Mouse (Mus musculus): Measurements from ENCODE around the gene Unc13d. TPM values are rescaled to one million over a fixed set of nuclear protein-coding genes. Genes with fewer than 3 reads are reported as not detected.
"Not testable (repeated sequence)": the region's sequence is repeated elsewhere in the genome, so short reads cannot be mapped to it uniquely, and the experiment has no call there.

Unc13d gene
- polyA plus RNA-seq, 1 experiment from 2014 or later, result 3.7 TPM

DNA sequence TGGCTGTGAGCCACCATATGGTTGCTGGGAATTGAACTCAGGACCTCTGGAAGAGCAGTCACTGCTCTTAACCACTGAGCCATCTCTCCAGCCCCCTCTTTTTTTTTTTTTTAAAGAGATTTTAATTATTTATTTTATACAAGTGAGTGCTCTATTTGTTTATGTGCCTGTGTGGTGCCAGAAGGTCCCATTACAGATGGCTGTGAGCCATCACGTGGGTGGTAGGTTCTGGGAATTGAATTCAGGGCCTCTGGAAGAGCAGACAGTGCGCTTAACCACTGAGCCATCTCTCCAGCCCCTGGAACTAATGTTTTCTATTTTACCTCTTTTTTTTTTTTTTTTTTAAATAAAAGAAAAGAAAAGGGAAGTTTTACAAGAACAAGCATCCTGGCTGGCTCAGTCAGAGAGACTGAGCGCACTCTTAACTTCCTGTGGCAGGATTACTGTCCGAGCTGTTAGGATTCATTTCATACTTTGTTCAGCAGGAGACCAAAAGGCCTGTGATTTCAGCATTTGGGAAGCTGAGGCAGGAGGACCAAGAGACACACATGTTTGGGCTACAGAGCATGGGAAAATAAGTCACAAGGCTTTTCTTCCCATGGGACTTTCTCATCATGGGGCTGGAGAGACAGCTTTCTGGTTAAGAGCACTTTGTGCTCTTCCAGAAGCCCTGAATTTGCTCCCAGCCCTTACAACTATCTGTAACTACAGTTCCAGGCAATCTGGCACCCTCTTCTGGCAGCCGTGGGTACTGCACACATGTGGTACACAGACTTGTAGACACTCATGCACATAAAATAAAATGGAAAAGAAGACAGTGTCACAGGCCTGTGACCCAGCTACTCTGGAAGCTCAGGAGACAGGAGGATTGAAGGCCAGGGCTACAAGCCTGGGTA is 18.7 kb upstream of the Unc13d start:
- H3K9me3 ChIP-seq (ENCODE audit: control insufficient read depth, low read depth, low read length), result no peaks in the 10 kb centered on the region
- no peak overlapping the region for H3K4me2 ChIP-seq (replicated peaks; ENCODE audit: low read depth, low read length)
- no peak for ATAC-seq (ENCODE audit: insufficient number of reproducible peaks, insufficient read depth, low FRiP score, low read depth)
- H3K4me1 ChIP-seq (ENCODE audit: control insufficient read depth, insufficient read depth, low read length), result peaks cover 24% of the 10 kb centered on the region
- H3K36me3 ChIP-seq (ENCODE audit: control insufficient read depth, insufficient read depth, low read length), result no peaks in the 10 kb centered on the region
- no peak overlapping the region for H3K4me3 ChIP-seq (ENCODE audit: low read depth, low read length)
- H3K27ac ChIP-seq (ENCODE audit: low read length), result no peak overlapping the region
- WGBS, result 87% methylated on average over 5 of the region's 5 CpGs
- no peak overlapping the region for H3K9ac ChIP-seq (replicated peaks; ENCODE audit: low read depth, low read length)
- no peaks in the 10 kb centered on the region for H3K27me3 ChIP-seq (ENCODE audit: control insufficient read depth, insufficient read depth, low read length)

DNA sequence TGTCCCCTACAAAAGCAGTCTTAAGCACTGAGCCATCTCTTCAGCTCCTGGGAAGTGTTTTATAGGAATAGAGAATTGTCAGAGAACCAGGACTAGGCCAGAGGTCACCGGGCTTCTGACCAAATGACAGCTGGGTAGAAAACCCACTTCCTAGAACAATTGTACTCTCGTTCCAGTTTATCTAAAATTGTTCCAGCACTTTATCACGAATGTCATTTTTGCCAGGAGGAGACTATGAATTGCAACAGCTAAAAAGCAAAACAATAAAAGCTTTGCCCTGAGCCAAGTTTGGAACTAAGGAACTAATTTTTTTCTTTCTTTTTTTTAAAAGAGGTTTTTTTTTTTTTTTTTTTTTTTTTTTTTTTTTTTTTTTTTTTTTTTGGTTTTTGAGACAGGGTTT is 17.8 kb upstream of the Unc13d start:
- 73% methylated on average over 3 of the region's 3 CpGs for WGBS
- Histone ChIP-seq H3K4me1 (ENCODE audit: control insufficient read depth, insufficient read depth, low read length) (peaks cover 15% of the 10 kb centered on the region), H3K9me3 (ENCODE audit: control insufficient read depth, low read depth, low read length) (no peaks in the 10 kb centered on the region), H3K4me2 (replicated peaks; ENCODE audit: low read depth, low read length) (no peak overlapping the region), H3K27me3 (ENCODE audit: control insufficient read depth, insufficient read depth, low read length) (no peaks in the 10 kb centered on the region), H3K4me3 (ENCODE audit: low read depth, low read length) (no peak overlapping the region), H3K27ac (ENCODE audit: low read length) (no peak overlapping the region), H3K9ac (replicated peaks; ENCODE audit: low read depth, low read length) (no peak overlapping the region), H3K36me3 (ENCODE audit: control insufficient read depth, insufficient read depth, low read length) (no peaks in the 10 kb centered on the region)
- ATAC-seq (ENCODE audit: insufficient number of reproducible peaks, insufficient read depth, low FRiP score, low read depth), result no peak

GRCm38 (mm10) chr11:116093771-116094565 is 16.2 kb upstream of the Unc13d start:
- H3K4me2 ChIP-seq (replicated peaks; ENCODE audit: low read depth, low read length), result no peak overlapping the region
- no peak overlapping the region for H3K4me3 ChIP-seq (ENCODE audit: low read depth, low read length)
- no peaks in the 10 kb centered on the region for H3K36me3 ChIP-seq (ENCODE audit: control insufficient read depth, insufficient read depth, low read length)
- peaks cover under 1% of the 10 kb centered on the region; the same call in 1 of the 2 replicates for H3K4me1 ChIP-seq (ENCODE audit: control insufficient read depth, insufficient read depth, low read length)
- 41% methylated on average over 16 of the region's 16 CpGs for WGBS
- ATAC-seq (ENCODE audit: insufficient number of reproducible peaks, insufficient read depth, low FRiP score, low read depth), result no peak
- H3K27me3 ChIP-seq (ENCODE audit: control insufficient read depth, insufficient read depth, low read length), result no peaks in the 10 kb centered on the region
- no peak overlapping the region for H3K9ac ChIP-seq (replicated peaks; ENCODE audit: low read depth, low read length)
- no peaks in the 10 kb centered on the region for H3K9me3 ChIP-seq (ENCODE audit: control insufficient read depth, low read depth, low read length)
- H3K27ac ChIP-seq (ENCODE audit: low read length), result no peak overlapping the region

- H3K4me3 ChIP-seq (ENCODE audit: low read depth, low read length); H3K27ac ChIP-seq (ENCODE audit: low read length); H3K9ac ChIP-seq (replicated peaks; ENCODE audit: low read depth, low read length); H3K27me3 ChIP-seq (ENCODE audit: control insufficient read depth, insufficient read depth, low read length); H3K4me1 ChIP-seq (ENCODE audit: control insufficient read depth, insufficient read depth, low read length); H3K4me2 ChIP-seq (replicated peaks; ENCODE audit: low read depth, low read length); H3K9me3 ChIP-seq (ENCODE audit: control insufficient read depth, low read depth, low read length); H3K36me3 ChIP-seq (ENCODE audit: control insufficient read depth, insufficient read depth, low read length); ATAC-seq (ENCODE audit: insufficient number of reproducible peaks, insufficient read depth, low FRiP score, low read depth): not testable (repeated sequence)
- 86% methylated on average over 6 of the region's 6 CpGs for WGBS
These were observed 15.2 kb upstream of the Unc13d start for GRCm38 (mm10) chr11:116092959-116093358.

GRCm38 (mm10) chr11:116091591-116091990 is 13.8 kb upstream of the Unc13d start:
- no peak for ATAC-seq (ENCODE audit: insufficient number of reproducible peaks, insufficient read depth, low FRiP score, low read depth)
- Histone ChIP-seq H3K4me3 (ENCODE audit: low read depth, low read length) (no peak overlapping the region), H3K36me3 (ENCODE audit: control insufficient read depth, insufficient read depth, low read length) (no peaks in the 10 kb centered on the region), H3K4me2 (replicated peaks; ENCODE audit: low read depth, low read length) (no peak overlapping the region), H3K27ac (ENCODE audit: low read length) (no peak overlapping the region), H3K4me1 (ENCODE audit: control insufficient read depth, insufficient read depth, low read length) (peaks cover 4% of the 10 kb centered on the region; the same call in 1 of the 2 replicates), H3K9ac (replicated peaks; ENCODE audit: low read depth, low read length) (no peak overlapping the region), H3K9me3 (ENCODE audit: control insufficient read depth, low read depth, low read length) (no peaks in the 10 kb centered on the region), H3K27me3 (ENCODE audit: control insufficient read depth, insufficient read depth, low read length) (no peaks in the 10 kb centered on the region)
- 89% methylated on average over 6 of the region's 6 CpGs for WGBS

DNA sequence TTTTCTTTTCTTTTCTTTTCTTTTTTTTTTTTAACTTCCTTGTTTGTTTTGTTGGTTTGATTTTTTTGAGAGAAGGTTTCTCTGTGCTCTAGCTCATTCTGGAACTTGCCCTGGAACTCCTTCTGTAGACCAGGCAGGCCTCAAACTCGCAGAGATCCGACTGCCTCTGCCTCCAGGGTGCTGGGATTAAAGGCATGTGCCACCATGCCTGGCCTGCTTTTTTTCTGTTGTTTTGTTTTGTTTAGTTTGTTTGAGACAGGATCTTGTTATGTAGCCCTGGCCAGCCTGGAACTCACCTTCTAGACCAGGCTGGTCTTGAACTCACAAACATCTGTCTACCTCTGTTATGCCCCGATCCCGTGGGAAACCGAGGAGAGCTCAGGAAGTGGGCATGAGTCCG is 11.8 kb upstream of the Unc13d start:
- H3K4me1 ChIP-seq (ENCODE audit: control insufficient read depth, insufficient read depth, low read length), result peaks cover 9% of the 10 kb centered on the region; the same call in 1 of the 2 replicates
- H3K27ac ChIP-seq (ENCODE audit: low read length), result no peak overlapping the region
- H3K4me3 ChIP-seq (ENCODE audit: low read depth, low read length), result no peak overlapping the region
- no peak overlapping the region for H3K9ac ChIP-seq (replicated peaks; ENCODE audit: low read depth, low read length)
- no peaks in the 10 kb centered on the region for H3K9me3 ChIP-seq (ENCODE audit: control insufficient read depth, low read depth, low read length)
- H3K27me3 ChIP-seq (ENCODE audit: control insufficient read depth, insufficient read depth, low read length), result no peaks in the 10 kb centered on the region
- H3K4me2 ChIP-seq (replicated peaks; ENCODE audit: low read depth, low read length), result no peak overlapping the region
- H3K36me3 ChIP-seq (ENCODE audit: control insufficient read depth, insufficient read depth, low read length), result no peaks in the 10 kb centered on the region; the same call in 1 of the 2 replicates
- no peak for ATAC-seq (ENCODE audit: insufficient number of reproducible peaks, insufficient read depth, low FRiP score, low read depth)
- 87% methylated on average over 6 of the region's 6 CpGs for WGBS

GRCm38 (mm10) chr11:116088741-116089394 is 11.1 kb upstream of the Unc13d start:
- 81% methylated on average over 11 of the region's 11 CpGs for WGBS

GRCm38 (mm10) chr11:116088188-116088587 is 10.4 kb upstream of the Unc13d start:
- peak overlapping the region; percentile 35; the same call in 1 of the 2 replicates for H3K27ac ChIP-seq (ENCODE audit: low read length)
- H3K36me3 ChIP-seq (ENCODE audit: control insufficient read depth, insufficient read depth, low read length), result peaks cover 10% of the 10 kb centered on the region
- no peaks in the 10 kb centered on the region for H3K27me3 ChIP-seq (ENCODE audit: control insufficient read depth, insufficient read depth, low read length)
- no peaks in the 10 kb centered on the region for H3K9me3 ChIP-seq (ENCODE audit: control insufficient read depth, low read depth, low read length)
- H3K4me3 ChIP-seq (ENCODE audit: low read depth, low read length), result peak overlapping the region; percentile 43; the same call in 1 of the 2 replicates
- H3K4me2 ChIP-seq (replicated peaks; ENCODE audit: low read depth, low read length), result peak overlapping the region; percentile 48
- no peak overlapping the region for H3K9ac ChIP-seq (replicated peaks; ENCODE audit: low read depth, low read length)
- peaks cover 9% of the 10 kb centered on the region; the same call in 1 of the 2 replicates for H3K4me1 ChIP-seq (ENCODE audit: control insufficient read depth, insufficient read depth, low read length)
- no peak for ATAC-seq (ENCODE audit: insufficient number of reproducible peaks, insufficient read depth, low FRiP score, low read depth)
- WGBS, result 74% methylated on average over 8 of the region's 8 CpGs

More at GRCm38 (mm10) chr11:116088741-116089394, 11.1 kb upstream of the Unc13d start:
- ATAC-seq (ENCODE audit: insufficient number of reproducible peaks, insufficient read depth, low FRiP score, low read depth), result no peak
- Histone ChIP-seq H3K36me3 (ENCODE audit: control insufficient read depth, insufficient read depth, low read length) (peaks cover 3% of the 10 kb centered on the region; the same call in 1 of the 2 replicates), H3K9me3 (ENCODE audit: control insufficient read depth, low read depth, low read length) (no peaks in the 10 kb centered on the region), H3K4me3 (ENCODE audit: low read depth, low read length) (no peak overlapping the region), H3K9ac (replicated peaks; ENCODE audit: low read depth, low read length) (no peak overlapping the region), H3K27ac (ENCODE audit: low read length) (no peak overlapping the region), H3K27me3 (ENCODE audit: control insufficient read depth, insufficient read depth, low read length) (no peaks in the 10 kb centered on the region), H3K4me1 (ENCODE audit: control insufficient read depth, insufficient read depth, low read length) (peaks cover 9% of the 10 kb centered on the region; the same call in 1 of the 2 replicates), H3K4me2 (replicated peaks; ENCODE audit: low read depth, low read length) (no peak overlapping the region)
